Mouse (Mus musculus) heart, embryonic 11.5 days (tissue): ENCODE results near the gene BC117090. TPM values are rescaled to one million over a fixed set of nuclear protein-coding genes. Genes with fewer than 3 reads are reported as not detected.

ENCODE experiments used
- polyA plus RNA-seq: library from polyadenylated mRNA; unstranded; fragments of >200 nt; fragmentation: Nextera tagmentation; extraction: Ambion mirVana; gene quantifications from 2 replicates; pipeline ENCODE4 v1.2.1, GENCODE M21; 2014

The BC117090 gene
- polyA plus RNA-seq, 1 experiment from 2014 or later, result not detected

Other genes with a start within 250 kb of the BC117090 start
- gene Csta1, start 203.1 kb downstream of the BC117090 start, polyA plus RNA-seq, result not detected in 2 replicates
- not detected in 2 replicates for gene Stfa2l1, start 177.5 kb downstream of the BC117090 start, polyA plus RNA-seq
- not detected in 2 replicates for gene Gm5483, start 150.1 kb downstream of the BC117090 start, polyA plus RNA-seq
- not detected in 2 replicates for gene Gm5416, start 123.9 kb downstream of the BC117090 start, polyA plus RNA-seq
- not detected in 2 replicates for gene 2010005H15Rik, start 112.9 kb downstream of the BC117090 start, polyA plus RNA-seq
- gene Stfa1, start 57.4 kb downstream of the BC117090 start, polyA plus RNA-seq, result 0.99 and 2.5 TPM in 2 replicates
- gene BC100530, start 33.4 kb upstream of the BC117090 start, polyA plus RNA-seq, result 0.90 and 2.3 TPM in 2 replicates
- not detected in 2 replicates for gene Stfa2, start 74.1 kb upstream of the BC117090 start, polyA plus RNA-seq
- not detected in 2 replicates for gene Stfa3, start 121.1 kb upstream of the BC117090 start, polyA plus RNA-seq
- 0.14 and 0.37 TPM in 2 replicates for gene Casr, start 227.8 kb upstream of the BC117090 start, polyA plus RNA-seq